Mouse (Mus musculus) v-Abl transformed pro-B cells (cell line): Measurements from ENCODE around the gene Gcsh.

ENCODE experiments used
- in situ Hi-C, 2 experiments: fragments of 400-800 bp; cut with MboI; formaldehyde crosslinking; loops; one replicate each; pipeline ENCODE4 v1.15.1; 2025; ENCODE audit not compliant: unreplicated experiment in 2 of 2

Gene Gcsh

DNA sequence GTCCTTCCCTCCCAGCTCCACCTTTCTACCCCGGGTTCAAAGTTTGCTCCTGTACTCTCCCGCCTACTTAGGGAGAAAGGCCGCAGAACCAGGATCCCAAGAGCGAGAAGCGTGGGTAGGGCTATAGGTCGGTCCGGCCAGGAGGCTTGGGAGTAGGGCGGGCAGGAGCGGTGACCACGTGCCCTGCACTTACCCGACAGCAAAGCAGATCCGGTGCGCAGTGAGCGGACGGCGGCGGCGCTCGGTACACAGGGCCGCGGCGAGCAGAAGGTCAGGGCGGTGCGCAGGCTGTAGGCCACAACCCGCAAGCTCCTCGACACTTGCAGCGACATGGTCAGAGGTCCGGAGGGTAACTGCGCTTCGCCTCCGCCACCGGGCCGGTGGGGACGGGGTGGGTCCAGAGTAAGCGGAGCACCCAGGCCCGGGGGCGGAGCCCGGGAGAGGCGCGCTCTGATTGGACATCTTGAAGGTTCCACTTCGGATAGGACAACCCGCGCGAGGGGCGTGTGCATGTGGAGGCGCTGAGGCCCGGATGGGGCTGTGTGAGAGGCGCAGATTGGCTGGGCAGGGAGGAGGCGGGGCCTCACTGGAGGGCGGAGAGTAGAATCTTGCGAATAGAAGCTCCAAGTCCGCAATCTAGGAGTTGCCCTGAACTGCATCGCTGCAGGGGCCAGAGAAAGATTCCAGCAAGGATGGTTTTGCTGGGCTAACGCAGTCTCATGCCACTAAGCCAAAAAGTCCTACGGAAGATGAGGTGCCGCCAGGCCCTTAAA is at the start of gene Gcsh:
Gene Gcsh (minus strand): TSS at position 443 of the 773 bp plus-strand sequence.
- in situ Hi-C loops, result loop anchor here (5.0 to 25.0 kb wide), 2 partner anchors 54 to 131 kb away; no protein-coding TSS in a partner anchor

- in situ Hi-C loops, result loop anchor here in 1 of 2 experiments (25.0 kb wide), 1 partner anchor 553 kb away; no protein-coding TSS in a partner anchor
Observed at GRCm38 (mm10) chr8:117039843-117040242, 46.5 kb upstream of the Gcsh start.

DNA sequence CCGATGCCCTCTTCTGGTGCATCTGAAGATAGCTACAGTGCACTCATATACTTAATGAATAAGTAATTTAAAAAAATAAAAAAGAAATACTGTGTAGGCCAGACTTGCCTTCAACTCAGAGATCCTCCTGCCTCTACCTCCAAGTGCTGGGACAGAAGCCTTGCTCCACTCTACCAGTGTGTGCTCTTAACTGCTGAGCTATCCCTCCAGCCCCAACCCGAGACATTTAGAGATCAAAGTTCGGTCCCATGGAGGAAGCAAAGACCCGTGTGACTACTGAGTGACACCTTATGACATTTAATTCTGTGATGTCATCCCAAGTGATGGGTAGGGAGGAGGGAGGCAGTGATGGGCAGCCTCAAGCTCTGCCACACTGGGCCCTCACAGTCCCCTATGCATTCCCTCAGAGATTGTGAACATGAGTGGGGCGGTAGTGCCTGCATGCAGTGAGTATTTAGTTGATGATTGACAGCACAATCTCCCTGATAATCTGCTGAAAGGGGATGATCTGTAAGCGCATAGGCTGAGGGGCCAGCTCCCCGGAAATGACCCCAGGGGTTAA is 44.1 kb upstream of the Gcsh start:
- in situ Hi-C loops, result loop anchor here in 1 of 2 experiments (25.0 kb wide), 1 partner anchor 550 kb away; no protein-coding TSS in a partner anchor

DNA sequence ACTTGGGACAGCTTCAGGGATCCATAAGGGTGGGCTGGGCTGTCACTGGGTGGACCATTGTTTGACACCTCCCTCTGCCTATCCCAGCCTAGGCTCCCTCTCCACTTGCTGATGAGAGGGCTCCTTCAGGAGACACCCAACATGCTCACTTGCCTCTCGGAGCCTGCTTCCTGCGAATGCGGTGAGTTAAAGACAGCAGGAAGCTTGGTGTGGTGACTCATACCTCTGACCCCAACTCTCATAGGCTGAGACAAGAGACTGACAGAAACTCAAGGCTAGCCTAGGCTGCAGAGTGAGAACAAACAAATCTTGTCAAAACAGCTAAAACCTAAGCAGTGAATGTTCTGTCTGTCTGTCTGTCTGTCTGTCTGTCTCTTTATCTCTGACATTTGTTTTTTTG is 40.1 kb upstream of the Gcsh start:
- in situ Hi-C loops, result loop anchor here in 1 of 2 experiments (25.0 kb wide), 1 partner anchor 546 kb away; no protein-coding TSS in a partner anchor

GRCm38 (mm10) chr8:117032609-117033008 is 39.3 kb upstream of the Gcsh start:
- in situ Hi-C loops, result loop anchor here in 1 of 2 experiments (25.0 kb wide), 1 partner anchor 545 kb away; no protein-coding TSS in a partner anchor

DNA sequence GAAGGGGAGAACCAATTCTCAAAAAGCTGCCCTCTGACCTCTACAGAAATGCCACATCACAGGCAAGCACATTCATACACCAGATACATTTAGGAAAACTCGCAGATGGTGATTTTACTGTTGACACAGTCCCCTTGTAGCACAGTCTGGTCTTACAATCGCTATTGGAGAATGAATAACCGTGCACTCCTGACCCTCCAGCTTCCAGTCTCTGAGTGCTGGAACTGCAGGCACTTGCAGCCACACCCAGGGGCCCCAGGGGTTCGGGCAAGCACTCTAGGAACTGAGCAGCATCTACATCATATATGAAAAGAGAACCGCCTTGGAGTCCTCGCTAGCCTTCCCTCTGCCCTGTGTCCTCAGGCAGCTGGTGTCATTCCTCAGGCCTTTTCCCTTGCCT is 38.1 kb upstream of the Gcsh start:
- in situ Hi-C loops, result loop anchor here in 1 of 2 experiments (25.0 kb wide), 1 partner anchor 544 kb away; no protein-coding TSS in a partner anchor

GRCm38 (mm10) chr8:117028686-117029085 is 35.3 kb upstream of the Gcsh start:
- in situ Hi-C loops, result loop anchor here in 1 of 2 experiments (25.0 kb wide), 1 partner anchor 541 kb away; no protein-coding TSS in a partner anchor

- in situ Hi-C loops, result loop anchor here in 1 of 2 experiments (25.0 kb wide), 1 partner anchor 540 kb away; no protein-coding TSS in a partner anchor
Observed at GRCm38 (mm10) chr8:117027601-117028000, 34.3 kb upstream of the Gcsh start.

DNA sequence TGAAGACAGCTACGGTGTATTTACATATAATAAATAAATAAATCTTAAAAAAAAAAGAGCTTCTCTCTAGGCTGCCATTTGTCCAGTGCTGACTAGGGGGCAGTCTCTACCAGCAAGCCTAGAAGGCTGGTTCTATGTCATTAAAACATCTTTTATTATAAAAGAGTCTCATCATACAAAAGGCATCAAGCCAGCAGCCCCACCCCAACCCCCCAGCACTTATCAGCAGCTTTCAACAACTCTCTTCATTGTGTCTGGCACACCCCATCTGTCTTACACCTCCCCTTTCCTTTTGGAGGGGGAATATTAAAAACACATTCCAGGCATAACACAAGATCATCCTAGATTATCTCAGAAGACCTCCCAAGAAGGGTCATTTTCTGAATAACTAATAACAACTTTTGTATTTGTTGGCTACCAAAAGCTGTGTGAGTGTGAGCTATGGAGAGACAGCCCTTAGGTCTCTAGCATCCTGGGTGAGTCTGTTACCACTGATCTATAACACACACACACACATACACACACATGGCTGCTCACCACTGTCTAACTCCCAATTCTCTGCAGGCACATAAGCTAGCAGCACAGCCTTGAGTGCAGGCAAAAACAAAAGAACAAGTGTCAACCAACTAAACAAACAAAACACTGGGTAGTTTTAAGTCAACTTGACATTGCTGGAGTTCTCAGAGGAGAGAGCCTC is 29.1 kb upstream of the Gcsh start:
- in situ Hi-C loops, result no loop called here

DNA sequence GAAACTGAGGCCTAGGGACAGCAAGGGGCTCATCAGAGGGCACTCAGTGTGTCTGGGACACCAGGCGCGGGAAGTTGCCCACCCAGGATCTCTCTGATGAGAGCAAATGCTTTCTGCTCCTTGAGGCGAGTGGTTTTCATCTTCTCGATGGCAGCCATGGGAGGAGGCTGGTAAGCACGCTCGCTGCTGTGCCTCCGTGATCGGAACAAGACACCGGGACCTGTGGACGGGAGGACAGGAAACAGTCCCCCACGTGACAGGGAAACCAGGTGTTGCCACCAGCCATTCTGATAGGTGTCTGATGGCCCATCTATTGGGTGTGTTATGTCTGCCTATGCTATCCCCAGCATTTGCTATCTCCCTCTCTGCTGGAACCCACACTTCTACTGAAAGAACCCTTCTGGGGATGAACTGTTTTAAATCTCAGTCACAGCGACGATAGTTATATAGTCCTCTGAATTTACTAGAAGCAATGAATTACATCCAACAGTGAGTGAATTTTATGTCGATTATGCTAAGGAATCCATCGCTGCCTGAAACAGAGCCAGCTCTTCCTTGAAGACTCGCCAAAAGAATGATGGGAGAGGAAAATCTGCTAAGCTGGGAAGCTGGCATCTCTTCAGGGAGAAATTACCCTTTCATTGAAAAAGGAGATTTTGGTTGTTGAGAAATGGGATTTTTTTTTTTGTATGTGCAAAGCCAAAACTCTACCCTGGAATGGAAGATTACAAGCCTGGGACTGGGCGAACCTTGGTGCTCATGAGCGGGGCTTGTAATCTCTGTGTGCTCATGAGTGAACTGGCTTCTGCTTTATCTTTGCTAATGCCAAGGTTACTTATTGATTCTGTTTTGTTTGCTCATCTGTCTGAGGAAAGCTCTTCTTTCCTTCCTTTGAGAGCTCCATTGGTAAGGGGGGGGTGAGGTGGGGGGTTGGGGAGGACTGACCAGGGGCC is 26.3 kb upstream of the Gcsh start:
- in situ Hi-C loops, result no loop called here

GRCm38 (mm10) chr8:117017896-117018295 is 24.6 kb upstream of the Gcsh start:
- in situ Hi-C loops, result no loop called here

GRCm38 (mm10) chr8:117017006-117017405 is 23.7 kb upstream of the Gcsh start:
- in situ Hi-C loops, result no loop called here

GRCm38 (mm10) chr8:117015670-117016069 is 22.3 kb upstream of the Gcsh start:
- in situ Hi-C loops, result no loop called here

DNA sequence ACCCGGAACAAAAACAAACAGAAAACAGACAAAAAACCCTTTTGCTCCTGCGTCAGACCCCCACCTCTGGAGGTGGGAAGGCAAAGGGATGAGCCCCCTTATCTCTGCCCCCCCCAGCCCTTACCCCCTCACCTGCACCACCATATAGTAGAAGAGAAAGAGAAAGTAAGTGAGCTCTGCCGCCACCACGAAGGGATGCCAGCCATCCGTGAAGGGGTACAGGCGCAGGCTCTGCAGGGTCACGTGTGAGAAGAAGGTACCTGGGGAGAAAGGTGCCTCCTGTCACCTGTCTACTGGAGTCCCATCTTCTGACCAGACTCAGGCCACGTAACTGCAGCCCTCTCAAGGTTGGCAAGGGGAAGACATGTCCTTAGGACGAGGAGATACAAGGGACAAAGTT is 18.0 kb upstream of the Gcsh start:
- in situ Hi-C loops, result no loop called here

- in situ Hi-C loops, result loop anchor here (5.0 to 25.0 kb wide), 2 partner anchors 53 to 132 kb away; no protein-coding TSS in a partner anchor
Observed at GRCm38 (mm10) chr8:116994016-116994716, 829 bp upstream of the Gcsh start.

GRCm38 (mm10) chr8:116992176-116992971 is 963 bp downstream of the Gcsh start:
- in situ Hi-C loops, result loop anchor here (5.0 to 25.0 kb wide), 2 partner anchors 55 to 130 kb away; no protein-coding TSS in a partner anchor

GRCm38 (mm10) chr8:116991241-116991640 is 2.1 kb downstream of the Gcsh start:
- in situ Hi-C loops, result loop anchor here (5.0 to 25.0 kb wide), 2 partner anchors 56 to 129 kb away; no protein-coding TSS in a partner anchor

GRCm38 (mm10) chr8:116989842-116990241 is 3.5 kb downstream of the Gcsh start:
- in situ Hi-C loops, result loop anchor here (5.0 to 25.0 kb wide), 2 partner anchors 57 to 128 kb away; no protein-coding TSS in a partner anchor
